Comparison of ENCODE assay signal across 22 mouse cellular contexts in the genomic region with DNA sequence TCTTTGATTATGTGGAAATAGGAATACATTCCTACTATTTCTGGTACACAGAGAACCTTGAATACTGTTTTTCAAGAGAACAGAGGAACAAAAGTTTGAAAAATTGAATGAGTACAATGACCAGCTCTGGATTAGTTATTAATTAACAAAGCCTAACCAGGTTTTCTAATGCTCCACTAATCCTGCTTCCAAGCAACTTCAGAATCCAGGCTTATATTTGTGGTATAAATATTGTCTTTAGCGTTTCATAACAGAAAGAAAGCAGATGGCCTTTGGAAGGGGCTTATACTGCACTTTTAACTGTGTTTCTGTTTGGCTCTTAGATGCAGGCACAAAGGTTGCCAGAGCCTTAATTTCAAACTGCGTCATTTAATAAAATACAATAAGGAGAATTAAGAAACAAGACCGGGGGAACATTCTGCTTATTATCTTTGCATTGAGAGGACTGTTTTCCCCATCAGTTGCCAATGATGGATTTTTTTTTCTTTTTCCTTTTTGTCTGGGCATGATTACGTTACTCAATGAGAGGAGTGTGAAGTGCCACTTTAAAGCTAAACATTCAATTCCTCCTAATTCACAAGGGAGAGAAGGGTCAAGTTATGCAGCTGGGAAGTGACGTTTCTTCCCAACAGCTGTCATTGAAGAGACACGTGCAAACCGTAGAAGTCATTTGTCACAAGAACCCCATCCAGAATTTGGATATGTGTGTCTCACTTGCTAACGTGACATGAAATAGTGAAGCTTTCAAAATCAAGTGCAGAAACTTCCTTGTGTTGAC.
DNase-seq lines count a peak whose midpoint lies in the region; ATAC-seq and TF ChIP-seq lines count a peak whose summit lies in the region.
"Had no signal": no experiment of that assay in that cellular context is flagged by ENCODE, and none has a peak within 500 bp of the region (broad histone marks: within the 10 kb centered on the region; RNA-seq: fewer than 3 reads in every experiment).

No protein-coding gene starts in this region.

- no peak overlapping the region for H3K9ac ChIP-seq in forebrain, embryonic 13.5 days
- H3K9ac ChIP-seq in forebrain, embryonic 11.5 days (ENCODE audit: low read length): no peak overlapping the region
- no peak overlapping the region for H3K9ac ChIP-seq in kidney, embryonic 16.5 days (replicated peaks; ENCODE audit: low read length)
- no peak overlapping the region for H3K9ac ChIP-seq in lung, postnatal 0 days (replicated peaks; ENCODE audit: low read depth)
- H3K9ac ChIP-seq: heart, embryonic 12.5 days; hindbrain, embryonic 13.5 days; liver, embryonic 13.5 days; midbrain, embryonic 13.5 days; neural tube, embryonic 13.5 days had no signal

- DNase-seq in forebrain, embryonic 11.5 days (ENCODE audit: low spot score): no peak
- peak; percentile 8 for DNase-seq in kidney, postnatal 14 days
- DNase-seq in lung, postnatal 0 days (ENCODE audit: low spot score): peak; percentile 5
- DNase-seq in lung, adult 18-20 months: no peak
- no peak for DNase-seq in gastrocnemius, adult 8-10 months (ENCODE audit: low spot score in 2 of 2)
- DNase-seq: adrenal gland, postnatal 25 days; cerebellum, adult 2 months; cerebellum, postnatal 14 days; gastrocnemius, adult 2 months; heart, adult 2 months; heart, postnatal 4 days; kidney, postnatal 25 days; liver, embryonic 13.5 days; right cerebral cortex, postnatal 4 days had no signal

- ATAC-seq in forebrain, embryonic 13.5 days: peak; percentile 79; the same call in 1 of the 2 replicates
- ATAC-seq in forebrain, embryonic 11.5 days (replicated peaks; ENCODE audit: low FRiP score): no peak
- no peak; the same call in 1 of the 2 replicates for ATAC-seq in kidney, embryonic 16.5 days (ENCODE audit: low FRiP score, low TSS enrichment)
- ATAC-seq in lung, postnatal 0 days: no peak
- ATAC-seq: intestine, embryonic 16.5 days; midbrain, embryonic 13.5 days had no signal

- no peaks in the 10 kb centered on the region for H3K27me3 ChIP-seq in forebrain, embryonic 13.5 days
- H3K27me3 ChIP-seq in forebrain, embryonic 11.5 days (ENCODE audit: control insufficient read depth, insufficient read depth, low read length): no peaks in the 10 kb centered on the region
- no peaks in the 10 kb centered on the region for H3K27me3 ChIP-seq in kidney, embryonic 16.5 days (ENCODE audit: insufficient read depth, low read length)
- H3K27me3 ChIP-seq in lung, postnatal 0 days (replicated peaks; ENCODE audit: insufficient read depth, low read length): no peaks in the 10 kb centered on the region
- H3K27me3 ChIP-seq: heart, embryonic 12.5 days; hindbrain, embryonic 13.5 days; liver, embryonic 13.5 days; midbrain, embryonic 13.5 days; neural tube, embryonic 13.5 days had no signal

- WGBS in forebrain, embryonic 13.5 days: 32% methylated on average over 8 of the region's 8 CpGs
- 57% methylated on average over 8 of the region's 8 CpGs for WGBS in forebrain, embryonic 11.5 days
- WGBS in kidney, embryonic 16.5 days: 46% methylated on average over 8 of the region's 8 CpGs
- WGBS in lung, postnatal 0 days: 25% methylated on average over 8 of the region's 8 CpGs

- no peak overlapping the region for H3K4me3 ChIP-seq in forebrain, embryonic 13.5 days
- no peak overlapping the region for H3K4me3 ChIP-seq in forebrain, embryonic 11.5 days (ENCODE audit: low read depth, low read length)
- no peak overlapping the region for H3K4me3 ChIP-seq in kidney, embryonic 16.5 days (ENCODE audit: low read length)
- H3K4me3 ChIP-seq in lung, postnatal 0 days (ENCODE audit: low read depth, low read length): no peak overlapping the region
- H3K4me3 ChIP-seq: gastrocnemius, adult 2 months; heart, adult 2 months; heart, embryonic 12.5 days; hindbrain, embryonic 13.5 days; liver, embryonic 13.5 days; midbrain, embryonic 13.5 days; neural tube, embryonic 13.5 days had no signal

- no peak for TF ChIP-seq CTCF in lung, postnatal 0 days (IDR thresholded peaks at IDR 0.05)

- H3K36me3 ChIP-seq in forebrain, embryonic 13.5 days (ENCODE audit: poor library complexity, severe bottlenecking): no peaks in the 10 kb centered on the region
- no peaks in the 10 kb centered on the region for H3K36me3 ChIP-seq in forebrain, embryonic 11.5 days (ENCODE audit: control insufficient read depth, insufficient read depth, low read length)
- no peaks in the 10 kb centered on the region for H3K36me3 ChIP-seq in kidney, embryonic 16.5 days (ENCODE audit: insufficient read depth, low read length)
- H3K36me3 ChIP-seq in lung, postnatal 0 days (ENCODE audit: insufficient read depth, low read length): no peaks in the 10 kb centered on the region
- H3K36me3 ChIP-seq: heart, embryonic 12.5 days; hindbrain, embryonic 13.5 days; liver, embryonic 13.5 days; midbrain, embryonic 13.5 days; neural tube, embryonic 13.5 days had no signal

- TF ChIP-seq EP300 in lung, postnatal 0 days (IDR thresholded peaks at IDR 0.05): no peak

- H3K4me2 ChIP-seq in forebrain, embryonic 13.5 days: no peak overlapping the region
- no peak overlapping the region for H3K4me2 ChIP-seq in forebrain, embryonic 11.5 days (ENCODE audit: low read depth, low read length, severe bottlenecking)
- no peak overlapping the region for H3K4me2 ChIP-seq in kidney, embryonic 16.5 days (replicated peaks; ENCODE audit: low read depth, low read length)
- H3K4me2 ChIP-seq in lung, postnatal 0 days (replicated peaks; ENCODE audit: low read depth, low read length): no peak overlapping the region
- H3K4me2 ChIP-seq: heart, embryonic 12.5 days; hindbrain, embryonic 13.5 days; liver, embryonic 13.5 days; midbrain, embryonic 13.5 days; neural tube, embryonic 13.5 days had no signal

- no peak overlapping the region for H3K27ac ChIP-seq in forebrain, embryonic 13.5 days
- no peak overlapping the region for H3K27ac ChIP-seq in forebrain, embryonic 11.5 days (ENCODE audit: low read depth, low read length)
- no peak overlapping the region for H3K27ac ChIP-seq in kidney, embryonic 16.5 days (ENCODE audit: low read length)
- H3K27ac ChIP-seq in lung, postnatal 0 days (ENCODE audit: low read length): no peak overlapping the region
- H3K27ac ChIP-seq: gastrocnemius, adult 2 months; heart, adult 2 months; hindbrain, embryonic 13.5 days; liver, embryonic 13.5 days; macrophage; midbrain, embryonic 13.5 days; neural tube, embryonic 13.5 days had no signal

- peaks cover 5% of the 10 kb centered on the region; the same call in 1 of the 2 replicates for H3K4me1 ChIP-seq in forebrain, embryonic 13.5 days
- H3K4me1 ChIP-seq in forebrain, embryonic 11.5 days (replicated peaks; ENCODE audit: control insufficient read depth, insufficient read depth, low read length): no peaks in the 10 kb centered on the region
- no peaks in the 10 kb centered on the region for H3K4me1 ChIP-seq in kidney, embryonic 16.5 days (ENCODE audit: insufficient read depth, low read length)
- no peaks in the 10 kb centered on the region for H3K4me1 ChIP-seq in lung, postnatal 0 days (ENCODE audit: insufficient read depth, low read depth, low read length)
- H3K4me1 ChIP-seq: heart, embryonic 12.5 days; hindbrain, embryonic 13.5 days; liver, embryonic 13.5 days; midbrain, embryonic 13.5 days; neural tube, embryonic 13.5 days had no signal

- no peaks in the 10 kb centered on the region for H3K9me3 ChIP-seq in forebrain, embryonic 13.5 days (replicated peaks)
- H3K9me3 ChIP-seq in forebrain, embryonic 11.5 days (ENCODE audit: control insufficient read depth, low read length): no peaks in the 10 kb centered on the region
- H3K9me3 ChIP-seq in kidney, embryonic 16.5 days (ENCODE audit: low read length): no peaks in the 10 kb centered on the region
- H3K9me3 ChIP-seq in lung, postnatal 0 days (ENCODE audit: low read length): no peaks in the 10 kb centered on the region
- H3K9me3 ChIP-seq: heart, embryonic 12.5 days; hindbrain, embryonic 13.5 days; liver, embryonic 13.5 days; midbrain, embryonic 13.5 days; neural tube, embryonic 13.5 days had no signal

Comparison
In these comparisons a context has a peak if more than half of its experiments do, and no peak if none do; other contexts are left out.
1. DNase-seq: peak in kidney, postnatal 14 days (single experiment) and lung, postnatal 0 days (single experiment); none in forebrain, embryonic 11.5 days (single experiment), lung, adult 18-20 months (0 of 2) and gastrocnemius, adult 8-10 months (0 of 2).